Mouse (Mus musculus) T-helper 17 cell (primary cell): Measurements from ENCODE around the gene E2f8.

Experiments used
- in situ Hi-C, 2 experiments: fragments of 300-600 bp; cut with MboI, MseI; formaldehyde crosslinking; loops; 1 replicate in 1 of 2; 2 replicates in 1 of 2; pipeline ENCODE4 v1.15.1; 2025; ENCODE audit warnings: high pct_unique_total_duplicates in 2 of 2

Gene E2f8

DNA sequence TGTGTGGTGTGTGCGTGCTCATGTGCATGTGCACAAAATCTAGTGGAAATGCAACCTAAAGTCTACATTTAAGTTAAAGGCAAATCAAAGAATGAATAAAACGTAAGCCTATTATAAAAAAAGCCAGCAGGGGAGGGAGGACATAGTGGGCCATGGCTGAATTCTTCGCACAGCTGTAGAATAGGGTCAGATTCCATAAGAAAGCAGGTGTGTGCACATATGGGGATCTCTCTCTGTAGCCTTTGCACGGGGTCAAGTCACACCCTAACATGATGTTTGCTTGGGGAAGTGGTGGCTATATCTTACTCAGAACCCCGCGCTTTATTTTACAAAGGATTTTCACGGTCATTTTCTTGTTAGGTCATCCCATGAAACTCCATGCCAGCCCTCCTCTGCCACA lies 11.7 kb upstream of the E2f8 start:
- in situ Hi-C loops, result loop anchor here (5.0 to 25.0 kb wide), 3 partner anchors 44 to 756 kb away; no protein-coding TSS in a partner anchor

DNA sequence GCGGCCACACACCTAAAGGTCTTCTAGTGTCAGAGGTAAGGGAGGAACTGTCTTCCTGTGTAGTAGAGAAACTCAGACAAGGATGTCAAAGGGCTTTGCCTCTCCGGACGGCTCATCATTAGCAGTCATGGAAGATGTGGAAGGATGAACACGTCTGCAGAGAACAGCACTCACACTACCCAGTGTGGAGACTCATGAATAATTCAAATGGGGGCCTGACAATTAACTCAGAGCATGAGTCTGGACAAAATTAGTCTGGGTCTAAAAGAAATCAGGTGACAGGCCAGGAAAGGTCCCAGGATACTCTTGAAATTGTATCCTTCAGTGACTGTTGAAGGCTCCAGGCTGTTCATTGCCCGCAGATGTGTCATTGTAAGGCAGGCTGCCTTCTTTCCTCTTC lies 9.6 kb upstream of the E2f8 start:
- in situ Hi-C loops, result loop anchor here (5.0 to 25.0 kb wide), 3 partner anchors 46 to 754 kb away; no protein-coding TSS in a partner anchor

DNA sequence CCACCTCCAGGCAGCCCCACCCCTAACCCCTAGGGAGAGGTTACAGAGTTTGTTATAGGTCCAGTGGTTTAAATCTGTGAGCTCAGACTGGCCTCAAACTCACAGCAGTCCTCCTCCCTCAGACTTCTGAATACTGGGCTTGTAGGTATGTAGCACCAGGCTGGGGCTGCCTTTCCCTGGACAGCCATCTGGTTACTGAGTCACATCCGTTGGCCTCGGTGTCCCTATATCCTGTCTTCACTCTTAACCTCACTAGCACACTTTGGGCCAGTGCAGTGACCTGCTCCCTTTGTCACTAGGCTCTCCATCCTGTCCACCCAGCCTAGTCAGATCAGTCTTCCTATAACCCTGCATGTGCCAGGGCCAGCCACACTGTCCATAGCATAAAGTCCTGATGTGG lies 7.4 kb upstream of the E2f8 start:
- in situ Hi-C loops, result loop anchor here (5.0 to 25.0 kb wide), 2 partner anchors 136 to 751 kb away; no protein-coding TSS in a partner anchor

DNA sequence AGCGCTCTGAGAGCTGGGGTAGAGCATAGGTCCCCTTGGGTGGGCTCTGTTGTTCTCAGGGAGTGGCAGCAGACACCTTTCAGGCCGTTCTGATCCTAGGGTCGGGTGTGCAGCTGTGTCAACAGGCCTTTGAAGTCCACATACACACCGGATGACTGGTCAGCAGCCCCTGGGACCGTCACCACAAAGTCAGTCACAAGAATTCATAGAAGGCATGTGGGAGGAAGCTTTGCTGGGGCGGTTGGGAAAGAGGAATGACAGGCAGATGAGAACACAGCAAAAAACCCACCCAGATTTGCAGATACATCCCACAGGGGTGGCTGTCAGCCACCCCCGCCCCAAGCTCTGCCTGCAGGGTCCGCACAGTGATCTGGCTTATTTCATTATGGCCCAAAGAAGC lies 6.6 kb upstream of the E2f8 start:
- in situ Hi-C loops, result loop anchor here (5.0 to 25.0 kb wide), 2 partner anchors 136 to 751 kb away; no protein-coding TSS in a partner anchor

DNA sequence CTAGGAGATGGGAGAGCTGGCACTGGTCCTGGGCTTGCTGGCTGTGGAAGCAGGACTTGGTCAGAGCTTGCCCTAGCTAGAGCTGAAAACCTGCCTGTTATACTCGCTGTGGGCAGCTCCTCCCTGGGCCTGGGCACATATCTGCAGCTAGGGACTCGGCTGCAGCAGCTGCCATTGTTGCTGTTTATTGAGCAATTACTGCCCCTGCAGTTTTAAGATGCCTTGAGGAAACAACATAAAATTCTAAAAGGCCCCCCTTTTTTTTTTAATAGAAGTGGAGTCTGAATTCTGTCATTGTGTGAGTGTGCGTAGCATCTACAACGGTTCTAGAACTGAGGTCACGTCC lies 2.8 kb upstream of the E2f8 start:
- in situ Hi-C loops, result loop anchor here in 1 of 2 experiments (25.0 kb wide), 1 partner anchor 747 kb away; no protein-coding TSS in a partner anchor

DNA sequence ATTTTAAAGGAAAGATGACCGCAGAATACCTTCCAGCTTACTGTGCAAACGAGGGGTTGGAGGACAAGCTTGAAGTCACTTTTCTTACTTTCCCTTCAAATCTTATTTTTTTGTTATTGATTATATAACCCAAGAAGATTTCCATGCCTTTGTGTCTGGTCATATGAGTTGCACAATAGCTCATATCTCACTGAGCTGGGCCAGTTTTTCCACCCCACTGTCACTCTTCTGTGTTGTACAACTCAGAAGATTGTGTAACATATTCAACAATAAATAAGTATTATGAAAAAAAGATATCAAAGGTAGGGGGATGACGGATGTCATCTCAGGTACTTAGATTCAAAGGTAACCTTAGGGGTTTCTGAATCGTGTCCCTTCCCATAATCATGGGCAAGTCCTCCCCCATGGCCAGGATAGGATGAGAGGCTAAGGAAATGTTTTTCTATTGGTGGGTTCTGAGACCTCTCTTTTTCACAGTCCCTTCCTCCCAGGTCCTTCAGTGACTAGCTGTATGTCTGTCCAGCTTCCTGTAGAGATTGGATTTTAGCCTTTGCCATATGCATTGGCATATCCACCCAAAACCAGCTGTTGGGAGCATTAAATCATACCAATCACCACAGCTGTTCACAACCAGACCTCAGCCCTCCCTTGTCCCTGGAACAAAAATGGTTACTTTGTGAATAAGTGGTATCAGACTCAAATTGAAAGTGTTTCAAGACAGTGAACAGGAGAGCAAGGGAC lies 2.3 kb upstream of the E2f8 start:
- in situ Hi-C loops, result loop anchor here in 1 of 2 experiments (25.0 kb wide), 1 partner anchor 746 kb away; no protein-coding TSS in a partner anchor

DNA sequence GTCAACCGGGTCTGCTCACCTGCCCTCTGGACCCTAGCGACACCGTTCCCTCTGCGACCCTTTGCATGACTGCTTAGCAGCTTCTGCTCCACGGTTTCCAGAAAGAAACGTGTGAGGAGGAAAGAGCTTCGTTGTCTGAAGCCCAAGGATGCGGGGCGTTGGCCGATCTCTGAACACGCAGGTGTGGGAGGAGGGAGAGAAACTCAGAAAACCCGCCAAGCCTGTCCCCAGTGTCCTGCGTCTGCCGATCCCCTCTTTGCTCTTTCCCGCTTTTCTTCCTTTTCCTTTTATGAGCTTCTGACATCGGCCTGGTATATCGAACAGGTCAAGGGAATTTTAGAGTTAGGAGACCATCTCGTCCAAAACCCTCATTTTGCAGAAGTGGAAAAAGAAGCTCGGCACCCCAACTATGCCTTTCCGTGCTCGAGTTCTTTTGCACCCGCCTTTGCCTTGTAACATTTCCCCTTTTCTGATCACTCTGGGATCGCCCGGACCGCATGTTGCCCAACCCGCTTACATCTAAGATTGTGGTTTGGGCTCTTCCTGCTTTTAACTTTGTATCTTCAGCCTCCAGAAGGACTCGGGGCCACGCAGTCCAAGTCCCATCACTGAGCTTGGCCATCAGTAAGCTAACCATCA lies 694 bp upstream of the E2f8 start:
- in situ Hi-C loops, result loop anchor here in 1 of 2 experiments (25.0 kb wide), 1 partner anchor 745 kb away; no protein-coding TSS in a partner anchor

DNA sequence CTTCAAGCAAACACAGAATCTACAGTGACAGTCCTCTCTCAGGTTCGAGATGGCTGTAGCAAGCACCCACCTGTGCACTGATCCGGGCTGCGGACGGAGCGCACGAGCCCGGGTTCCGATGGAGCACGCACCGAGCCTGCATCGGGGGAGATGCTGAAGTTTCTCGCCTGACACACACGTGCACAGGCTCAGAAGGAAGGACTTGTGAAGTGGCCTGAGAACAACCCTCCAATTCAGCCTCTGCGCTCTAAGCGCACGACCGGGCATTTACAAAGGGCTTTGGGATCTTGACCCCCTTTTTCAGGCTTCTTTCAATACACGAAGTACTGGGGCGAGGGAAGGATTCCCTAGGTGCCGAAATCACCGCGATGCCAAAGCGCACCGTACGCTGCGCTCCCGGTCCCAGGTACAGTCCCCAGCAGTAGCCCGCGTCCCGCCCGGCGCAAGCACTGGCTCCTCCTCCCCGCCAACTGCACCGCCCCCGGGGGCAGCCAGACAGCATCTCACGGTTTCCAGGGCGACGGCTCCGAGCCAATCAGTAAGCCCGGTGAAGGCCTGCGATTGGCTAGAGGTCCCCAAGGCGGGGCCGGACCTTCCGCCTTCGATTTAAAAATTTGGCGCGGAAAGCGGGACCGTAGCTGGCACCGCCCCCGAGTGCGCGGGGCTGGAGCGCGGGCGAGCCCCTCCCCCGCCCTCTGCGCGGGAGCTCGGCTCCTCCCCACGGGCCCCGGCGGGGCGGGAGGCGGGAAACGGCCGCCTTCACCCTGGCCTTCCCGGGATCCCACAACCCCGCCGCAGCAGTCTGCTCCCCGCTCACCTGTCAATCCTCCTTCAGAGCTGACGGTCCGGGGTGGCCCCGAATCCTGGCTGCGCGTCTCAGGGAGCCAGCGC lies 560 bp downstream of the E2f8 start:
- in situ Hi-C loops, result loop anchor here in 1 of 2 experiments (25.0 kb wide), 1 partner anchor 744 kb away; no protein-coding TSS in a partner anchor

DNA sequence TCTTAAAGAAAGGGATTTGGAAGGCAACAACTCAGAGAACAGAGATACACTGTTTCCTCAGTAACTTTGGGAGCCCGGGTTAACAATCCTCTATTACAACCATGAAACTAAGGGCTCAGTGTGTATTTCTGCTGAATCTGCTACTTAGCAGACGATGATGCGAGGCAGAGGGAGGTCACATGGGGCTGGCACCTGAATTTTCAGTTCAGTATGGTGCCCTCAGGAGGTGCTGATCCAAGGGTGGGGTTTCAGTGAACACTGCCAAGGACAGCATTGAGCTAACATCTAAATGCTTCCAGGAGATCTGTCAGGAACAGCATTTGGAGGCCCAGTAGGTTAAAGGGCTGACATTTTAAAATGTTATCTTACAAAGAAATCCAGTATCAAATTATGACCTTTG lies 1.8 kb downstream of the E2f8 start:
- in situ Hi-C loops, result loop anchor here in 1 of 2 experiments (5.0 to 25.0 kb wide), 3 partner anchors 132 to 1975 kb away; no protein-coding TSS in a partner anchor

DNA sequence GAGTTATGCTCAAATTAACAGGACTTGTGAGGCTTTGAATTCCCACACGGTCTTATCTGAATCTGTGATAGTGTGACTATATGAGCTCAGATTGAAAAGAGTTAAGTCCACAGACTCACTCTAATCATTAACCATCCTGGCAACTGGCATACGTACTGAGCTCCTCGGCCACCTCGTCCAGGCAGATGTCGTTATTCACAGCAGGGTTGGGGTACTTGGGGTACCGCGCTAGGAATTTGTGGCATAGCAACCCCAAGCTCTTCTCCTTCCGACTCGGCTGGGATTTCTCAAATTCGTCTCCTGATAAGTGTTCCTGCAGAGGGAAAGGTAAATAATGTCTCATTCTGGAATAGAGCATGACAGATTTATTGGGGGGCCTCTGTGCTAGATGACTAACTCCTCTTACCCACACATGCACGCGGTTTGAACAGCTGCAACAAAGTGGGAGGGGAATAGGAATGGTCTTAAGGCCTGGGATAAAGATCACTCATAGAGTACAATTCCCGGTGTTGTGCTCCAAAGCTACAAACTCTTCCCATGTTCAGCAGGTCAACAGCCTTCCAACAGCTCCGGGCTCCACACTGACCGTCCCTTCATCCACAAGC lies 3.5 kb downstream of the E2f8 start:
- in situ Hi-C loops, result loop anchor here in 1 of 2 experiments (5.0 to 25.0 kb wide), 3 partner anchors 131 to 1973 kb away; no protein-coding TSS in a partner anchor

DNA sequence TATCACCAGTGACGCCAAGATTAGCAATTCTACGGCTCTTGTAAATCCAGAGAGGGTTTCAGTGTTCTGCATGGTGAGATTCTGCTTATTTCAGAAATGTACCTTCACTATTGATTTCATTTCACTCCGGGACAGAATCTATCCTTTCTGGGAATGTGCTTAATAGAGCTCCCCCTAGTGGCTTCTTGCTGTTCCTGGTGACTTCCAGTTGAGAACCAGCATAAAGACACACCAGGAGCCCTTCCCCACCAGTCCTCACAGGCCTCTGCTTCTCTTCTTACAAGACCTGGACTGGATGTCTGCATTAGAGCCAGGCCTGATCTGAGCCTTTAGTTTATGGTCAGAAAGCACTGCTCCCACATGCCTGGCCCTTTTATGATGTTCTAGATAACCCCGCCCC lies 4.9 kb downstream of the E2f8 start:
- in situ Hi-C loops, result loop anchor here in 1 of 2 experiments (5.0 to 25.0 kb wide), 3 partner anchors 129 to 1972 kb away; no protein-coding TSS in a partner anchor

DNA sequence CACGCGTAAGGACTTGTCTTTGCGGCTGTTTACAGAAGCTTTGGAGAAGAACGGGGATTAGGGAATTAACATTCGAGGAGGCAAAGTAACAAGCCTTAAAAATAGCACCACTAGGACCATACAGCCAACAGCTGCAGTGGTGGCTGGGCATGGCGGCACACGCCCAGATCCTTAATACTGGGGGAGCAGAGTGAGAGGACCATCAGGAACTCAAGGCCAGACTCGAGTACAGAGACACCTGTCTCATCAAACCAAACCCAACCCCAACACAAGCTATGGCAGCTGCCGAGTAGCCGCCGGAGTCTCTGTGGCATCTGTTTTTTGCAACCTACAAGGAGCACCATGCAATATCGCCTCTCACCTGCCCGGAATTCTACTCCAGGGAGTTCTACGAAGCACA lies 6.3 kb downstream of the E2f8 start:
- in situ Hi-C loops, result loop anchor here in 1 of 2 experiments (5.0 to 25.0 kb wide), 3 partner anchors 128 to 1970 kb away; no protein-coding TSS in a partner anchor

DNA sequence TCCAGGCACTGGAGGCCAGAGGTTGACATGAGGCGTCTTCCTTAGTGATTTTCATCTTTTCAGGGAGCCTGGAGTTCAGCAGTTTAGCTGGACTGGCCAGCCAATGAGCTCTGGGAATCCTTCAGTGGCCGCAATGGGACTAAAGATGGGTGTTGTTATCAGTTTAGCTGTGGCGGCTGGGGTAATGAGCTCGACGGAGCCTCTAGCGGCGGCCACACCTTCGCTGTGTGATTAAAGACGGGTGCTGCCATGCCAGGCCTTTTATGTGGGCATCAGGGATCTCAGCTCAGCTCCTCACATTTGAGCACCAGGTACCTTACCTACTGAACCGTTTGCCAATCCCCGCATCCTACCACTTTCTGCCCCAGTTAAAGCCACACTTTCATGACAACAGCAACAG lies 10.1 kb downstream of the E2f8 start:
- in situ Hi-C loops, result loop anchor here (5.0 to 10.0 kb wide), 2 partner anchors 74 to 1966 kb away; no protein-coding TSS in a partner anchor

DNA sequence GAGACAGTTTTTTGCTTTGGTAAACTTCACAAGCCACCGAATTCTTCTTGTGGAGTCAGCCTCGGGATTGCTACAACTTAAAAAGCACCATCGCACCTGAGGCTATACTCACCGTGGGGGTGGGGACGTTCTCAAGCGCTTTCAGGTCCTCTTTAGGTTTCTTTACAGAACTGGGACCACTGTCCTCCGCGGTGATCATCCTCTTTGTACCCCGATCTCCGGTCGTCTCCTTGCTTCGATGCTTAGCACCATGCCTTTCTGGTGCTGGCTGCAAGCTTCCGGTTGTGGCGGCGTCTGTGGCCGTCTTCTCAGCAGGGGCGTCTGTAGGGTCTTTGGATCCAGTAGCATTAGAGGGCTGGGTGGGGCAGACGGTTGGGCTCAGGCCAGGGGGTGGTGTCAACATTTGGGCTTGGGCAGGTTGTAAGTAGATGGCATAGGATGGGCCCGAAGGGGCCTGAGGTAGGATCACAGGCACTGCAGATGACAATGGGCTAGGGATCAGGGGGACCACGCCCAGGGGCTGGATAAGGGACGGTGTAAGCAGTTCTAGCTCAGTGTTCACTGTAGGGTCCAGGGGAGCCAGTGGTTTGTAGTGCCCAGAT lies 10.7 kb downstream of the E2f8 start:
- in situ Hi-C loops, result loop anchor here (5.0 to 10.0 kb wide), 2 partner anchors 73 to 1966 kb away; no protein-coding TSS in a partner anchor

DNA sequence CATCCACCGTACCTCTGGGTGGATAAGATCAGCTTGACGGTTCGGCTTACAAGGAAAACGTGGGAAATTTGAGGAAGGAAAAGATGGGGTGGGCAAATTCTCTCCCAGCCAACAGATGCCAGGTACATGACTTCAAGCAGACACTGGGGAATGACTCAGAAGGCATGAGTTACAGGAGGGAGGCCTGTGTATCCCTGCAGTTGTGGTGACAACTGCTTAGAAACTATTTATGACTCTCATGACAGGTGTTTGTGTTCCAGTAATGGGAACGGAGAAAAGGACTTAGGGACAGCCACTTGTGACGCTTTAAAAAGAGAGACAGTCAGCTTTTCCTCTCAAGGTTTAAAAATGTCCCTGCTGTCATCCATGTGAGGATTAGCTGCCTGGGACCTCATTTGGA lies 11.3 kb downstream of the E2f8 start:
- in situ Hi-C loops, result loop anchor here (5.0 to 10.0 kb wide), 2 partner anchors 73 to 1965 kb away; no protein-coding TSS in a partner anchor

DNA sequence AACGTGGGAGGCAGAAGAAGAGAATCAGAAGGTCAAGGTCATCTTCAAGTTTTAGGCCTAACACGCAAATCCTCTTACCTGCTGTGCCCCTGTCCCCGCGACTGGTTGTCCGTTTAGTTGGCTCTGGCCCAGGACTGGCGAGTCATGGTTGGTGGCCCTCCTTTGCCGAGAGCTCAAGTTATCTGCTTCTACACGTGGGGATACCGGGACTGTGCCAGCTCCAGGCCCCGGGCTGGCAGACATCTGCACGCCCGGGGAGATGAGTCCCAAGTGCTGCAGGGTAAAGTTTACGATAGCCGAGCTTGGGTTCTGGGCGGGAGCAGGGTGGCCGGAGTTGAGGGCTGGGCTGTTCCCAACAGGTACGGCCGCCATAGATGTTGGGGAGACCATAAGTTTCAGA lies 13.8 kb downstream of the E2f8 start:
- in situ Hi-C loops, result loop anchor here in 1 of 2 experiments (5.0 kb wide), 1 partner anchor 65 kb away; no protein-coding TSS in a partner anchor

DNA sequence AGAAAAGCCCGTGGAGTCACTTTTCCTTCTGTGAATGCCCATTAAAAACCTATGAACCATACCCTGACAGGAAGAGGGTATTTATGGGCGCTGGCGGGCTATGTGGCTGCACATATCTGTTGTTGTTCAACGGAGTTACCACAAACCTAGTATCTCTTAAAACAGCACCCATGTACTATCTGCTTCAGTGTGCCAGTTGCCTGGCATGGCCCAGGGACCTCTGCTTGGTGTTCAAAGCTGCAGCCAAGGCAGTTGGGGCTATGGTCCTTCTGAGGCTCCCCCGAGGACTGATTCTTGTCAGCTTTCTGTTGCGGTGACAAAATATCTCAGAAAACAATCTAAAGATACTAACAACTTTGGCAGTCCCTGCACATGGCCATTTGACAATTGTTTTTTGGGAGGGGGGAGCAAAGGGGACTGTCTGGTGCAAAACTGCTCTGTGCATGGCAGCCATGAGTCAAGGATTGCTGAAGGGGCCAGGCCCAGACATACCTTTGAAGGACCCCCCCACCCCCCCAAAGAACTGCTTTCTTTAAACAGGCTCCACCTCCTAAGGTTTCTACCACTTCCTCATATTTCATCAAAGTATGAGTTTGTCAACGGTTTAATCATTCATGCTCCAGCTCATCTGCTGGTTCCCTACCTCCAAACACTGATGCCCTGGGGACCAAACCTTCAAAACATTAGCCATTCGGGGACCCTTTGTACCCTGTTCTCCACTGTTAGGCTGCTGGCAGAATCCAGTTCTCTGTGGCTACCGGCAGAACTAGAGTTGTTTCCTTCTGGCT lies 16.5 kb downstream of the E2f8 start:
- in situ Hi-C loops, result loop anchor here in 1 of 2 experiments (5.0 kb wide), 1 partner anchor 63 kb away; no protein-coding TSS in a partner anchor

DNA sequence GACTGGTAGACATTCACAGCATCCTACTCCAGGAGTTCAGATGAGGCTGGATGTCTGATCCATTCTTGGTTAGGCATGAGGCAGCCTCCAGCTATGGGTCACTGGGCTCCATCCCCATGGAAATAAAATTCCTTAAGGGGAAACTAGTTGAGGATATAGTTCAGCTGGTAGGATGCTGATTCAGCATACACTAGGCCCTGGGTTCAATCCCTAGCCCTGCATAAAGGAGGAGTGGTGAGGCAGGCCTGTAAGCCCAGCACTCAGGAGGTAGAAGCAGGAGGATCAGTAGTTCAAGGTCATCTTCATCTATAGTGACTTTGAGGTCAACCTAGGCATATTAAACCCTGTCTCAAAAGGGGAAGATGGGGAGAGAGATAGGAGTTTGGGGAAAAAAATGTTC lies 17.2 kb downstream of the E2f8 start:
- in situ Hi-C loops, result no loop called here

DNA sequence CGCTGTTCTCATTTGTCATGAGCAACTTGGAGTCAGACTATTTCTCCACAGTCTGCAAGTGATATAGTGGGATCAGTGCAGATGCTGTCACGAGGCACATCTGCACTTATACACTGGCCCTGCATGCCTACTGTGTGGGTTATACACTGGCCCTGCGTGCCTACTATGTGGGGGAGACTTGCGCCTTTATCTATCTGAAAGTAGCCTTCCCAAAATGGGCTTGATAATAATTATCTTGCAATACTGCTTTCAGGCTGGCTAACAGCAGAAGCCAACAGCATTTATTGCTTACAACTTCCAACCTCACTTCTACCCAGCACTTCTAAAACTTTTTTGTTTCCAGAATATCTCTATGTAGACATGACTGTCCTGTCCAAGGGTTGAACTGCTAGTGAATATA lies 19.6 kb downstream of the E2f8 start:
- in situ Hi-C loops, result no loop called here
